Mouse (Mus musculus): Measurements from ENCODE around the gene Ndufs7.
"Not testable (repeated sequence)": the region's sequence is repeated elsewhere in the genome, so short reads cannot be mapped to it uniquely, and the experiment has no call there.

DNA sequence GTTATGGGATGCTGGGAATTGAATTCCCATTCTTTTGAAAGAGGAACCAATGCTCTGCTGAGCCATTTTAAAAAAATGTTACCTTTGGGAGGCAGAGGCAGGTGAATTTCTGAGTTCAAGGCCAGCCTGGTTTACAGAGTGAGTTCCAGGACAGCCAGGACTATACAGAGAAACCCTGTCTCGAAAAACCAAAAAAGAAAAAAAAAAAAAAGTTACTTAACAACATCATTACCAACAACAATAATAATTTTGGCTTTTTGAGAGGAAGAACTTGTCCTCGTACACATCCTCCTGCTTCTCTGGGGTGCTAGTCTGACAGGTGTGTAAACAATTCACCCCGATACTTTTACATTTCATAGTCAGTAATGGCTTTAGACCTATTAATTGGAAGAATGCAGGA, 484 bp upstream of the Ndufs7 start:
- TF ChIP-seq EP300, CTCF (IDR thresholded peaks at IDR 0.05; ENCODE audit: low read depth): not testable (repeated sequence)

All from heart, postnatal 0 days (tissue).